Mouse (Mus musculus): ENCODE measurements around the gene Pdcd4.
"Not testable (repeated sequence)": the region's sequence is repeated elsewhere in the genome, so short reads cannot be mapped to it uniquely, and the experiment has no call there.

The Pdcd4 gene

DNA sequence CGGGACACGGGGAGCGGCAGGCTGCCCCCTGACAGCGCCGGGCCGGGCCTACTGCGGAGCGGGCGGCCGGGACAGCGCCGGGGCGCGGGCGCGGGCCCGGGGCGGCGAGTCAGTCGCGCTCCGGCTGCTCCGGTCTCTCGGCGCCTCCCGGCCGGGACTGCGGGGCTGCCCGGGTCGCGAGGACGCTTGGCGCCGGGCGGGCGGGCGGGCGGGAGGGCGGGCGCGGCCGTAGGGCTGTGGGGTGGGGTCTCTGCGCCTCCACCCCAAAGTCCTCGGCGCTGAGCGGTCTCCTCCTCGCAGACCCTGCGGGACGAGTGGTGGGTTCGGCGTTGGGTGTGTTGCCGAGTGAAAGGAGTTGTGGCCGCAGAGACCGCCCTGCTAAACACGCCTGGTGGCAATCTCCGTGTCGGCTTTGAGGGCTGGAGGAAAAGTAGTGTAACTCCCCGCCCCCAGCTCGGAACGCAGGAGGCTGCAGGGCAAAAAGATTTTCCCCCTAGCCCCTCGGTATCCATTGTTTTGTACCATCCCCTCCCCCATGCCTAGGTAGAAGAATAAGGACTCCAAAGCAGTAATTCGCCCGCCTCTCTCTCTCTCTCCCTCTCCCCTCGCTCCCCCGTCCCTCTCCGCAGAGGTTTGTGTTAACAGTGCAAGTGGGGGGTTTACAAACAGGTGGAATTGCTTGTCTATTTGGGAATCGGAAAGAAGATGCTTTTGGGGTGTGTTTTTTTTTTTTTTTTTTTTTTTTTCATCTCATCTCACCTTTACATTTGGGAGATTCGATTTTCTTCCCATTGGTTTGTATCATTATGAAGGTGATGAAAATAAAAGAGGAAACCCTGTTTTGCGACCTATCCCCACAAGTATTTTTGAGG is 53.4 kb downstream of the Pdcd4 start:
- peak; percentile 33 for DNase-seq (ENCODE audit: low spot score)

DNA sequence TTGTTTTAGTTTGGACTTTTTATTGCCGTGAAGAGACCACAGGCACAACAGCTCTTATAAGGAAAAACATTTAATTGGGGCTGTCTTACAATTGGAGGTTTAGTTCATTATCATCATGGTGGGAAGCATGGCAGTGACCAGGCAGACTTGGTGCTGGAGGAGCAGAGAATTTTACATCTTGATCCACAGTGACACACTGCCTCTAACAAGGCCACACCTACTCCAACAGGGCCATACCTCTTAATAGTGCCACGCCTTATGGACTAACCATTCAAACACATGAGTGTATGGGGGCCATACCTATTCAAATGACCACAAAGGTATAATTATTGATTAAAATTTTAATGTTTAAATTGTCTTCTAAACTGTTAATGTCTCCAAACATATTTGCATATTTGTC is 65.5 kb downstream of the Pdcd4 start:
- DNase-seq (ENCODE audit: low spot score), result no peak

DNA sequence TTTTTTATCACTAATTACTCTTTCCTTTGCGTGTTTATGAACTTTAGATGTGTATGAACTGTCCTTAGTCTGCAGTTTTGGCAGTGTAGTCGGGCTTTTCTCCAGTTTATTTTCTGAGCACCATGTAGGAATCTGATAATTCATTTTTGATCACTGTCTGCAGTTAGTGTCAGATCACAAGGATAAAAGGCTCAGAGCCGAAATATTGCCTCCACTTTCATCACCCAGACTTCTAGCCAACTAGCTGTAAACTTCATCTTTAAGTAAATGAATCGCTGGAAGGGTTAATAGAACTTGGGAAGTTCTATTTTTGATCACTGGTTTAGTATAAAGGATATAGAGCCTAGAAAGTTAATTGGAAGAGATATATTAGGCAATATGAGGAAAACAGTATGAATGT is 70.5 kb downstream of the Pdcd4 start:
- no peak for DNase-seq (ENCODE audit: low spot score)

DNA sequence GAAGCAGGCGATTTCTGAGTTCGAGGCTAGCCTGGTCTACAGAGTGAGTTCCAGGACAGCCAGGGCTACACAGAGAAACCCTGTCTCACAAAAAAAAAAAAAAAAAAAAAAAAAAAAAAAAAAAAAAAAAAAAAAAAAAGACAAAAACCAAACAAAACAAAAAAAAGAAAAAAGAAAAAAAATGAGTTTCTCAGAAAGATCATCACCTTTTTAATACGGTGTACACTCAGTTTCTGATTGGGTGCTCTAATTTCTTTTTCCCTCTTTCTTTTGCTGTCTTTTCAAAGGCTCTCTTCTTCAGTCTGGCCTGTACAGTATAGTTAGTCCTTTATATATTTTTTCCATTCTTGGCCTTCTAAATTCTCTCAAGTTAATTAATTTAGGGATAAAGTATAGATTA is 72.3 kb downstream of the Pdcd4 start:
- not testable (repeated sequence) for DNase-seq (ENCODE audit: low spot score)

DNA sequence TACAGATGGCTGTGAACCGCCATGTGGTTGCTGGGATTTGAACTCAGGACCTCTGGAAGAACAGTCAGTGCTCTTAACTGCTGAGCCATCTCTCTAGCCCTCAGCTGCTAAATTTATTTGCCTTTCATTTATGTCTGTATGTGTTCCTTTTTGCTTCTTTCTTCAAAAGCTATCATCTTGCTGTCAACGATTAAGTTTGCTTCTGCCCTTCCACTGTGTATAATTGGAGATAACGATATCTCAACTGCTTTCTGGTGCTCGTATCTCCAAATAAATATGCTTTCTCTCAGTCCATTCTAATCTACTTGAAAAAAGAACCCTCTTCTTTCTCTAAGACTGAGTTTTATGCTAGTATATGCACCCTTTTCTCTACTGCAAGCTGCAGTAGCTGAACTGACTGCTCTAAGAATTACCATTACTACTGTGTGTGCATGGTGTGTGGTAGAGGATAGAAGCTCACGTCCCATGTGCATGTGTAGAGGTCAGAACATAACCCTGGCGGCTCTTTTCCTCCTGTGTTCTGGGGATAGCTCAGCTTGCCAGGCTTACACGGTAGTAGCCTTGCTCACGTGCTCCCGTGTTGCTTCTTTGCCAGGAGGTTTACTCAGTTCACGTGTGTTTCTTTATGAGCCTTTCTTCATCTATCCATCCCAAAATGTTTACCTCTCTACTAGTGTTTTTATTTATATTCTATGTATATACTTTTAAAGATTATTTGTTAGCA is 73.0 kb downstream of the Pdcd4 start:
- no peak for DNase-seq (ENCODE audit: low spot score)

DNA sequence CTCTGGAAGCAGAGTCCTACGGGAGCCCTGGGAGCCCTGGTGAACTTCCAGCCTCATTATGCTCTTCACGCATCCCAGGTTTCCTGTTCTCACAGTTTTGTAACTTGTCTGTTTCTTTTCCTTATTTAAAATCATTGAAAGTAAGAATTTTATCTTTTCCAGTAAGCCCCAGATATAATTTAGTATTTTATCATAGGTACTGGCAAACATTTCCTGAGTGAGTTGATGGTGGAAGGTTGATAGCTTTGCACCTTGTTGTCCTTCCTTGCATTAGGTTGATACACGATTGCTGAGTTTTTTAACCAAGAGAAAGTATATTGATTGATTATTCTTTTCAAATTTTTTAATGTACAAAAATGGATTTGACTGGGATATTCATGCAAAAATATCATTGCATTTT is 77.2 kb downstream of the Pdcd4 start:
- no peak for DNase-seq (ENCODE audit: low spot score)

DNA sequence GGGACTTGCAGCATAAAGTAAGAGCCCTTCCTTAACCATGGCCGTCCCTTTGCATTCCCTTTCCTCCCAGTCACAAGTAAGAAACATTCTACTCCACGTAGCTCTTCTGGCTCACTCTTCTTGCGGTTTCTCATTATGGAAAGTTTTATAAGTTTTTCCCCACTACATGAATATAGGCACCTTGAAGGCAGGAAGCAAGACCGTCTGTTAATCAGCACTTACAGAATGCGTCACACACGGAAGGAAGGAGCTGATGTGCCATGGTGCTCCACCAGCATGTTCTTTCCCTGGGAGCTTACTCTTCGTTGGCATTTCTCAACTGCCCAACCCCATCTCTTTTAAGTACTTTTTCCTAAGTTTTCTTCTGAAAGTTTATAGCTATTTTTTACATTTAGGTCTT is 79.9 kb downstream of the Pdcd4 start:
- DNase-seq (ENCODE audit: low spot score), result no peak

DNA sequence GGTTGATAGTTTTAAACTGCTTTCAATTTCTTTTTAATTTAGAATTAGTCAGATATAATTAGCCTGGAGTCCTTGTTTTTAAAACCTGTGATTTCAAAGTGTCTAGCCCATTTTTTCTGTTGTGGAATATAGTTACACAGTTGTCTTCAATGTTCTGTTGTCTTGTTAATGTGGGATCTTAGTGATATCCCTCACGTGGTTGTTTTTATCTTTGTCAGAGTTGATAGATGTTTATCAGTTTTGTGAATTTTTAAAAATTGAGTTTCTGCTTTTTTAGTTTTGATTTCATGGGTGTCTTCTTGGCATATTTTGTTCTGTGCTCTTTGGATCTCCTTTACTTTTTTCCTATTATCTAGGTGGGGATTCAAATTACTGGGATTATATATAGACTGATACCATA is 81.6 kb downstream of the Pdcd4 start:
- no peak for DNase-seq (ENCODE audit: low spot score)
